Mouse (Mus musculus): ENCODE results near the gene 4930402H24Rik.

GRCm38 (mm10) chr2:130877376-130877775, 28.8 kb downstream of the 4930402H24Rik start:
- TF ChIP-seq POLR2A (IDR thresholded peaks at IDR 0.05; ENCODE audit: low read depth, low read length) (no peak), CTCF (IDR thresholded peaks at IDR 0.05; ENCODE audit: borderline replicate concordance, insufficient read depth, low read length) (no peak)
